In the genomic region with DNA sequence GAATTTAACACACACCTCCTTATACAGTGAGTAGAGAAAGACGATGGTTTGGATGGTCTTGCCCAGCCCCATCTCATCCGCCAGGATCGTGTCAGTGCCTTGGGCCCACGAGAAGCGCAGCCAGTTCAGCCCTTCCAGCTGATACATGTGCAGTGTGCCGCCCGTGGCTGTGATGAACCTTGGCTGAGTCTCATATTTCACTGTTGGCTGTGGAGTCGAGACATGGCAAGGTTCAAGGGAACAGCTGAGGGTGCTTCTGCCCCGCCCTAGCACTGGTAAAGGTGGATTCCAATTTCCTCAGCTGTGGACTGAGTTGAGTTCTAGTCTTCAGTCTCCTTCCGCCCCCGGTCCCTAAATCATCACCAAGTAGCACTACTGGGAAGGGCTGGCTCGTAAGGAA, we compare ENCODE assay signal across 28 mouse cellular contexts. TPM values are rescaled to one million over a fixed set of nuclear protein-coding genes. Genes with fewer than 3 reads are reported as not detected.
DNase-seq lines count a peak whose midpoint lies in the region; ATAC-seq and TF ChIP-seq lines count a peak whose summit lies in the region.
"Had no signal": no experiment of that assay in that cellular context is flagged by ENCODE, and none has a peak within 500 bp of the region (broad histone marks: within the 10 kb centered on the region; RNA-seq: fewer than 3 reads in every experiment).

No protein-coding gene starts in this region.

- no peak overlapping the region for H3K9ac ChIP-seq in limb, embryonic 14.5 days (ENCODE audit: low read depth, low read length, severe bottlenecking)
- no peak overlapping the region for H3K9ac ChIP-seq in lung, postnatal 0 days (replicated peaks; ENCODE audit: low read depth)
- H3K9ac ChIP-seq: embryonic facial prominence, embryonic 15.5 days; forebrain, embryonic 15.5 days; heart, embryonic 12.5 days; heart, embryonic 15.5 days; hindbrain, embryonic 14.5 days had no signal

- WGBS in limb, embryonic 14.5 days, result 77% methylated on average over 12 of the region's 12 CpGs
- WGBS in lung, postnatal 0 days, result 86% methylated on average over 12 of the region's 12 CpGs

- TF ChIP-seq EP300 in lung, postnatal 0 days (IDR thresholded peaks at IDR 0.05), result no peak

- H3K4me2 ChIP-seq in limb, embryonic 14.5 days (replicated peaks; ENCODE audit: low read depth, low read length, severe bottlenecking), result no peak overlapping the region
- no peak overlapping the region for H3K4me2 ChIP-seq in lung, postnatal 0 days (replicated peaks; ENCODE audit: low read depth, low read length)
- H3K4me2 ChIP-seq: embryonic facial prominence, embryonic 15.5 days; forebrain, embryonic 15.5 days; heart, embryonic 12.5 days; heart, embryonic 15.5 days; hindbrain, embryonic 14.5 days had no signal

- peak overlapping the region; percentile 38; the same call in 1 of the 2 replicates for H3K27ac ChIP-seq in gastrocnemius, adult 2 months
- H3K27ac ChIP-seq in limb, embryonic 14.5 days (replicated peaks; ENCODE audit: low read depth, low read length), result no peak overlapping the region
- H3K27ac ChIP-seq in lung, postnatal 0 days (ENCODE audit: low read length), result no peak overlapping the region
- H3K27ac ChIP-seq: embryonic facial prominence, embryonic 15.5 days; forebrain, embryonic 15.5 days; heart, embryonic 15.5 days; hindbrain, embryonic 14.5 days; hindbrain, postnatal 0 days had no signal

- ATAC-seq in limb, embryonic 14.5 days (ENCODE audit: low FRiP score, low read depth), result 0 out of 2 replicates have a peak, but pooled peaks have one; percentile 21
- ATAC-seq in lung, postnatal 0 days, result no peak
- ATAC-seq: activated CD4-positive, CD25-positive, alpha-beta regulatory T cell, adult 4 months; CD4-positive, CD25-positive, alpha-beta regulatory T cell, adult 4 months; forebrain, embryonic 15.5 days; hindbrain, postnatal 0 days; inflammation-experienced regulatory T-cells, adult 6 months had no signal

- H3K4me3 ChIP-seq in gastrocnemius, adult 2 months, result no peak overlapping the region
- H3K4me3 ChIP-seq in E14TG2a.4 (replicated peaks; ENCODE audit: low read length), result peak overlapping the region; percentile 13; the same call in 1 of the 2 replicates
- H3K4me3 ChIP-seq in limb, embryonic 14.5 days (replicated peaks; ENCODE audit: low read length), result no peak overlapping the region
- no peak overlapping the region for H3K4me3 ChIP-seq in lung, postnatal 0 days (ENCODE audit: low read depth, low read length)
- H3K4me3 ChIP-seq: embryonic facial prominence, embryonic 15.5 days; forebrain, embryonic 15.5 days; heart, embryonic 12.5 days; heart, embryonic 15.5 days had no signal

- peaks cover 68% of the 10 kb centered on the region for H3K27me3 ChIP-seq in E14TG2a.4 (ENCODE audit: insufficient read depth, low read length)
- no peaks in the 10 kb centered on the region for H3K27me3 ChIP-seq in limb, embryonic 14.5 days (ENCODE audit: control insufficient read depth, insufficient read depth, low read length)
- no peaks in the 10 kb centered on the region for H3K27me3 ChIP-seq in lung, postnatal 0 days (replicated peaks; ENCODE audit: insufficient read depth, low read length)
- H3K27me3 ChIP-seq: embryonic facial prominence, embryonic 15.5 days; forebrain, embryonic 15.5 days; heart, embryonic 12.5 days; heart, embryonic 15.5 days had no signal

- no peak for TF ChIP-seq POLR2A in limb, embryonic 14.5 days (IDR thresholded peaks at IDR 0.05; ENCODE audit: borderline replicate concordance, extremely low read depth, insufficient read depth, insufficient read length)

- peaks cover 56% of the 10 kb centered on the region for H3K4me1 ChIP-seq in E14TG2a.4 (replicated peaks; ENCODE audit: low read depth, low read length)
- H3K4me1 ChIP-seq in limb, embryonic 14.5 days (ENCODE audit: control insufficient read depth, insufficient read depth, low read length), result peaks cover 3% of the 10 kb centered on the region; the same call in 1 of the 2 replicates
- no peaks in the 10 kb centered on the region for H3K4me1 ChIP-seq in lung, postnatal 0 days (ENCODE audit: insufficient read depth, low read depth, low read length)
- H3K4me1 ChIP-seq: heart, embryonic 12.5 days; heart, embryonic 15.5 days had no signal

- no peaks in the 10 kb centered on the region for H3K36me3 ChIP-seq in E14TG2a.4 (ENCODE audit: insufficient read depth, low read length)
- peaks cover 100% of the 10 kb centered on the region for H3K36me3 ChIP-seq in limb, embryonic 14.5 days (ENCODE audit: control insufficient read depth, insufficient read depth, low read length)
- H3K36me3 ChIP-seq in lung, postnatal 0 days (ENCODE audit: insufficient read depth, low read length), result peaks cover 75% of the 10 kb centered on the region

- no peaks in the 10 kb centered on the region for H3K9me3 ChIP-seq in E14TG2a.4 (ENCODE audit: low read length)
- no peaks in the 10 kb centered on the region for H3K9me3 ChIP-seq in limb, embryonic 14.5 days (ENCODE audit: control insufficient read depth, low read length)
- no peaks in the 10 kb centered on the region for H3K9me3 ChIP-seq in lung, postnatal 0 days (ENCODE audit: low read length)
- H3K9me3 ChIP-seq: embryonic facial prominence, embryonic 15.5 days; forebrain, embryonic 15.5 days; heart, embryonic 12.5 days; heart, embryonic 15.5 days had no signal

- intact Hi-C loops in gastrocnemius, adult 2 months (cut with DNase I), result no loop called here
- intact Hi-C loops in left cerebral cortex, postnatal 36 days (cut with DNase I), result no loop called here

- DNase-seq in gastrocnemius, adult 2 months, result peak; percentile 80
- DNase-seq in gastrocnemius, postnatal 4 days (ENCODE audit: low spot score in 2 of 2), result no peak
- DNase-seq in gastrocnemius, adult 8-10 months (ENCODE audit: low spot score in 2 of 2), result peak; percentile 47 to 54
- no peak for DNase-seq in limb, embryonic 14.5 days (ENCODE audit: low spot score)
- DNase-seq in lung, postnatal 0 days (ENCODE audit: low spot score), result no peak
- DNase-seq in urinary bladder, adult 18-20 months (ENCODE audit: low spot score in 2 of 2), result no peak
- no peak for DNase-seq in left cerebral cortex, postnatal 36 days (ENCODE audit: low spot score in 2 of 2)
- DNase-seq: adrenal gland, adult 8-10 months; adrenal gland, postnatal 25 days; cerebellum, adult 11-12 months; cerebellum, adult 8-10 months; cerebellum, postnatal 10 days; cerebellum, postnatal 36 days; embryo, embryonic 11 days; heart, postnatal 10 days; heart, postnatal 4 days; kidney, adult 11 months had no signal

- no peak for TF ChIP-seq CTCF in gastrocnemius, adult 2 months (IDR thresholded peaks at IDR 0.05)
- no peak for TF ChIP-seq CTCF in E14TG2a.4 (conservative IDR thresholded peaks at IDR 0.05; ENCODE audit: low read length)
- no peak for TF ChIP-seq CTCF in lung, postnatal 0 days (IDR thresholded peaks at IDR 0.05)

RNA-seq across cellular contexts. Expression of a gene that starts 11.5 kb away (rescaled TPM):
- 1 to 10 TPM; 6.8 to 9.4 TPM for total RNA-seq in gastrocnemius, adult 2 months (2021)
- 10 to 100 TPM; 73.0 to 80.8 TPM for total RNA-seq in gastrocnemius, postnatal 4 days (2021)
- total RNA-seq in gastrocnemius, adult 8-10 months (2022), result 1 to 10 TPM; 4.2 to 9.0 (median 5.5) TPM
- polyA plus RNA-seq in limb, embryonic 14.5 days (2012; rRNA removed), result 425 and 497 TPM in 2 replicates
- 97.8 and 113 TPM in 2 replicates for polyA plus RNA-seq in limb, embryonic 14.5 days (2014; fragmentation: Nextera tagmentation; extraction: Ambion mirVana)
- polyA plus RNA-seq in lung, postnatal 0 days (2015; fragmentation: Nextera tagmentation; extraction: Ambion mirVana), result 29.9 and 38.4 TPM in 2 replicates
- total RNA-seq in left cerebral cortex, postnatal 36 days (2021), result 100 to 1,000 TPM; 421 to 443 TPM

RNA-seq across cellular contexts. Expression of a gene that starts 17.4 kb away (rescaled TPM):
- not detected for total RNA-seq in gastrocnemius, adult 2 months (2021)
- 1 to 10 TPM; 2.8 to 3.1 TPM for total RNA-seq in gastrocnemius, postnatal 4 days (2021)
- under 1 TPM in 1 of 4 experiments, not detected in 3; 0.22 TPM for total RNA-seq in gastrocnemius, adult 8-10 months (2022)
- polyA plus RNA-seq in limb, embryonic 14.5 days (2012; rRNA removed), result 10.5 and 12.2 TPM in 2 replicates
- polyA plus RNA-seq in limb, embryonic 14.5 days (2014; fragmentation: Nextera tagmentation; extraction: Ambion mirVana), result 13.6 and 17.8 TPM in 2 replicates
- polyA plus RNA-seq in lung, postnatal 0 days (2015; fragmentation: Nextera tagmentation; extraction: Ambion mirVana), result 5.7 and 6.6 TPM in 2 replicates
- 100 to 1,000 TPM; 150 to 171 TPM for total RNA-seq in left cerebral cortex, postnatal 36 days (2021)

RNA-seq across cellular contexts. Expression of a gene that starts 31.6 kb away (rescaled TPM):
- not detected for total RNA-seq in gastrocnemius, adult 2 months (2021)
- under 1 TPM; 0.49 to 0.56 TPM for total RNA-seq in gastrocnemius, postnatal 4 days (2021)
- under 1 TPM in 1 of 4 experiments, not detected in 3; 0.13 TPM for total RNA-seq in gastrocnemius, adult 8-10 months (2022)
- polyA plus RNA-seq in limb, embryonic 14.5 days (2012; rRNA removed), result 4.0 and 4.1 TPM in 2 replicates
- 2.0 and 2.2 TPM in 2 replicates for polyA plus RNA-seq in limb, embryonic 14.5 days (2014; fragmentation: Nextera tagmentation; extraction: Ambion mirVana)
- polyA plus RNA-seq in lung, postnatal 0 days (2015; fragmentation: Nextera tagmentation; extraction: Ambion mirVana), result 0.86 and 0.93 TPM in 2 replicates
- 10 to 100 TPM; 72.6 to 78.9 TPM for total RNA-seq in left cerebral cortex, postnatal 36 days (2021)
- total RNA-seq: granulocyte monocyte progenitor cell, adult 5-6 weeks had no signal

RNA-seq across cellular contexts. Expression of a gene that starts 33.9 kb away (rescaled TPM):
- total RNA-seq in gastrocnemius, adult 2 months (2021), result 10 to 100 TPM; 37.7 to 46.4 TPM
- total RNA-seq in gastrocnemius, postnatal 4 days (2021), result 10 to 100 TPM; 62.2 to 63.1 TPM
- total RNA-seq in gastrocnemius, adult 8-10 months (2022), result 10 to 100 TPM; 33.6 to 42.2 (median 37.9) TPM
- 92.7 and 93.7 TPM in 2 replicates for polyA plus RNA-seq in limb, embryonic 14.5 days (2012; rRNA removed)
- 138 and 144 TPM in 2 replicates for polyA plus RNA-seq in limb, embryonic 14.5 days (2014; fragmentation: Nextera tagmentation; extraction: Ambion mirVana)
- 109 TPM in 2 replicates for polyA plus RNA-seq in lung, postnatal 0 days (2015; fragmentation: Nextera tagmentation; extraction: Ambion mirVana)
- total RNA-seq in left cerebral cortex, postnatal 36 days (2021), result 10 to 100 TPM; 50.9 to 59.8 TPM

RNA-seq across cellular contexts. Expression of a gene that starts 34.1 kb away (rescaled TPM):
- total RNA-seq in gastrocnemius, adult 2 months (2021), result 1 to 10 TPM; 1.4 to 2.0 TPM
- 10 to 100 TPM; 12.0 to 12.9 TPM for total RNA-seq in gastrocnemius, postnatal 4 days (2021)
- total RNA-seq in gastrocnemius, adult 8-10 months (2022), result 1 to 10 TPM in 1 of 4 experiments, under 1 TPM in 3; 0.72 to 1.5 (median 0.88) TPM
- 40.0 and 44.0 TPM in 2 replicates for polyA plus RNA-seq in limb, embryonic 14.5 days (2012; rRNA removed)
- 14.6 and 15.7 TPM in 2 replicates for polyA plus RNA-seq in limb, embryonic 14.5 days (2014; fragmentation: Nextera tagmentation; extraction: Ambion mirVana)
- polyA plus RNA-seq in lung, postnatal 0 days (2015; fragmentation: Nextera tagmentation; extraction: Ambion mirVana), result 5.0 and 5.5 TPM in 2 replicates
- 10 to 100 TPM; 15.5 to 24.2 TPM for total RNA-seq in left cerebral cortex, postnatal 36 days (2021)

Comparison
In these comparisons a context has a peak if more than half of its experiments do, and no peak if none do; other contexts are left out.
1. DNase-seq: peak in gastrocnemius, adult 2 months (single experiment) and gastrocnemius, adult 8-10 months (2 of 2); none in gastrocnemius, postnatal 4 days (0 of 2), limb, embryonic 14.5 days (single experiment), lung, postnatal 0 days (single experiment), urinary bladder, adult 18-20 months (0 of 2) and left cerebral cortex, postnatal 36 days (0 of 2).
2. RNA of a gene that starts 11.5 kb away (total RNA-seq): 421 to 443 TPM in left cerebral cortex, postnatal 36 days and 73.0 to 80.8 TPM in gastrocnemius, postnatal 4 days; 6.8 to 9.4 TPM in gastrocnemius, adult 2 months and 4.2 to 9.0 TPM in gastrocnemius, adult 8-10 months; every median in the first group is over 4 times any median in the second.
3. RNA of a gene that starts 17.4 kb away (total RNA-seq): 150 to 171 TPM in left cerebral cortex, postnatal 36 days; 2.8 to 3.1 TPM in gastrocnemius, postnatal 4 days, 0.22 TPM in gastrocnemius, adult 8-10 months and not detected in gastrocnemius, adult 2 months; every median in the first group is over 10 times any median in the second.
4. RNA of a gene that starts 31.6 kb away (total RNA-seq): 72.6 to 78.9 TPM in left cerebral cortex, postnatal 36 days; 0.49 to 0.56 TPM in gastrocnemius, postnatal 4 days, not detected in gastrocnemius, adult 2 months and 0.13 TPM in gastrocnemius, adult 8-10 months; every median in the first group is over 10 times any median in the second.